Mouse (Mus musculus): ENCODE results near the gene Gstm2.
"Not testable (repeated sequence)": the region's sequence is repeated elsewhere in the genome, so short reads cannot be mapped to it uniquely, and the experiment has no call there.

Gene Gstm2

GRCm38 (mm10) chr3:107998591-107998990 is 12.3 kb upstream of the Gstm2 start:
- DNase-seq (ENCODE audit: inconsistent ontology term): no peak

- DNase-seq (ENCODE audit: inconsistent ontology term): no peak
These were observed 10.3 kb upstream of the Gstm2 start for GRCm38 (mm10) chr3:107996576-107996975.

- DNase-seq (ENCODE audit: inconsistent ontology term): not testable (repeated sequence)
These were observed 9.7 kb upstream of the Gstm2 start for GRCm38 (mm10) chr3:107995974-107996373.

GRCm38 (mm10) chr3:107985141-107985540 is 1.1 kb downstream of the Gstm2 start:
- DNase-seq (ENCODE audit: inconsistent ontology term): not testable (repeated sequence)

GRCm38 (mm10) chr3:107984471-107984870 is 1.8 kb downstream of the Gstm2 start:
- DNase-seq (ENCODE audit: inconsistent ontology term): no peak

- no peak for DNase-seq (ENCODE audit: inconsistent ontology term)
These were observed 2.5 kb downstream of the Gstm2 start for GRCm38 (mm10) chr3:107983771-107984170.

- DNase-seq (ENCODE audit: inconsistent ontology term): no peak
These were observed 3.5 kb downstream of the Gstm2 start for GRCm38 (mm10) chr3:107982726-107983125.

GRCm38 (mm10) chr3:107981261-107981660 is 5.0 kb downstream of the Gstm2 start:
- no peak for DNase-seq (ENCODE audit: inconsistent ontology term)

- DNase-seq (ENCODE audit: inconsistent ontology term): no peak
These were observed 8.6 kb downstream of the Gstm2 start for GRCm38 (mm10) chr3:107977691-107978090.

GRCm38 (mm10) chr3:107974237-107974636 is 12.0 kb downstream of the Gstm2 start:
- no peak for DNase-seq (ENCODE audit: inconsistent ontology term)

GRCm38 (mm10) chr3:107972070-107972469 is 14.2 kb downstream of the Gstm2 start:
- DNase-seq (ENCODE audit: inconsistent ontology term): no peak

- DNase-seq (ENCODE audit: inconsistent ontology term): not testable (repeated sequence)
These were observed 15.2 kb downstream of the Gstm2 start for GRCm38 (mm10) chr3:107971101-107971500.

- DNase-seq (ENCODE audit: inconsistent ontology term): no peak
These were observed 17.4 kb downstream of the Gstm2 start, which contains the start of gene Gstm3 for GRCm38 (mm10) chr3:107968724-107969395. Gene Gstm3, minus strand, starts transcription at chr3:107969283.

GRCm38 (mm10) chr3:107966631-107967030 is 19.6 kb downstream of the Gstm2 start:
- no peak for DNase-seq (ENCODE audit: inconsistent ontology term)

GRCm38 (mm10) chr3:107965592-107965991 is 20.7 kb downstream of the Gstm2 start:
- DNase-seq (ENCODE audit: inconsistent ontology term): no peak

- DNase-seq (ENCODE audit: inconsistent ontology term): peak; percentile 33
These were observed 21.5 kb downstream of the Gstm2 start for GRCm38 (mm10) chr3:107964656-107965308.

GRCm38 (mm10) chr3:107964026-107964425 is 22.2 kb downstream of the Gstm2 start:
- no peak for DNase-seq (ENCODE audit: inconsistent ontology term)

- not testable (repeated sequence) for DNase-seq (ENCODE audit: inconsistent ontology term)
These were observed 31.0 kb downstream of the Gstm2 start for GRCm38 (mm10) chr3:107955260-107955659.

- no peak for DNase-seq (ENCODE audit: inconsistent ontology term)
These were observed 32.3 kb downstream of the Gstm2 start for GRCm38 (mm10) chr3:107953906-107954305.

GRCm38 (mm10) chr3:107953328-107953755 is 32.9 kb downstream of the Gstm2 start:
- peak; percentile 96 for DNase-seq (ENCODE audit: inconsistent ontology term)

GRCm38 (mm10) chr3:107950531-107950930 is 35.7 kb downstream of the Gstm2 start:
- DNase-seq (ENCODE audit: inconsistent ontology term): no peak

GRCm38 (mm10) chr3:107949461-107949860 is 36.8 kb downstream of the Gstm2 start:
- DNase-seq (ENCODE audit: inconsistent ontology term): not testable (repeated sequence)

GRCm38 (mm10) chr3:107945729-107946128 is 40.5 kb downstream of the Gstm2 start:
- no peak for DNase-seq (ENCODE audit: inconsistent ontology term)

Data from Muller cell, postnatal 12 days (primary cell).